Mouse (Mus musculus) layer of hippocampus, postnatal 10 days (tissue): ENCODE data around the gene Rnasel. TPM values are rescaled to one million over a fixed set of nuclear protein-coding genes. Genes with fewer than 3 reads are reported as not detected.
"Not testable (repeated sequence)": the region's sequence is repeated elsewhere in the genome, so short reads cannot be mapped to it uniquely, and the experiment has no call there.

Experiments used
- DNase-seq, 2 experiments: peaks; one replicate each; pipeline ENCODE4 v3.0.0; 2021; ENCODE audit warnings: low spot score in 2 of 2
- total RNA-seq, 2 experiments: library from RNA; stranded (reverse); gene quantifications; 2 replicates each; pipeline ENCODE4 v1.2.3; 2021

Rnasel gene
- total RNA-seq, 2 experiments from 2014 or later, result 14.7 to 16.0 TPM

DNA sequence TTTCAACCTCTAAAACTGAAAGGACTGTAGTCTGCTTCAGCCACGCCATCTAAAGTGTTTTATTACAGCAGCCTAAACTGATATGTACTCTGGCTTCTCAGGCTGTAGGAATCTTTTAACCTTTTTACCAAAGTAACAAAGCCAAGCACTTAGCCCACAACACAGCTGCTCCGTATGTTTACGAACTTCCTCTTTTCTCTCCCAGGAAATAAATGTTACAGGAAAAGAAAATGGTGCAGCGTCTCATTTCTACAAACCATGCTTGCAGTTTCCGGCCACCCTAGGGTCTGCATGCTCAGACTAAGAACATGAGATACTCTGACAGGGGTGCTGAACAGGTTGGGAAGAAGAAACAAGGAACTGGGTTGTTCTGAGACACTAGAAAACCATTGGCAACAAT is 19.2 kb downstream of the Rnasel start:
- DNase-seq, result no peak

GRCm38 (mm10) chr1:153769571-153769970 is 20.3 kb downstream of the Rnasel start:
- not testable (repeated sequence) for DNase-seq

- no peak for DNase-seq
These were observed 21.0 kb downstream of the Rnasel start for GRCm38 (mm10) chr1:153769998-153770775.

DNA sequence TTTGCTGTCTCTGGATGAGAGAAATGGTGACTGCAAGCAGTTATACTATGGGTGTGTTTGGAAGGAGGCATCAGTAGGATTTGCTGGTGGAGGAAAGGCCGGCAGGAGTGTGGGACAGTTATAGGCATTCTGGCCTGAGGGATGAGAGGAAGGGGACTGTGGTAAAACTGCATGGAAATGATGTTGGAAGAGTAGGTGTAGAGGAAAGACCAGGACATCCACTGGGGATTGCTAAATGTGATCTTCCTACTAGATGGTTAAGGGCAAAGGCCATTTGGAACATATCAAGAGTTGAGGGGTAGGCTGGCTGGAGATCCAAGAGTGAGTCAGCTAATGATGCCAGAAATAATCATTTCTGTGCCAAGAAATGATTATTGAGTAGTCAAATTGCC is 21.5 kb downstream of the Rnasel start:
- DNase-seq, result no peak

- no peak for DNase-seq
These were observed 25.9 kb downstream of the Rnasel start for GRCm38 (mm10) chr1:153775174-153775573.

GRCm38 (mm10) chr1:153776257-153776656 is 27.0 kb downstream of the Rnasel start:
- DNase-seq, result peak; percentile 16 to 29

- no peak for DNase-seq
These were observed 29.0 kb downstream of the Rnasel start for GRCm38 (mm10) chr1:153778205-153778604.

DNA sequence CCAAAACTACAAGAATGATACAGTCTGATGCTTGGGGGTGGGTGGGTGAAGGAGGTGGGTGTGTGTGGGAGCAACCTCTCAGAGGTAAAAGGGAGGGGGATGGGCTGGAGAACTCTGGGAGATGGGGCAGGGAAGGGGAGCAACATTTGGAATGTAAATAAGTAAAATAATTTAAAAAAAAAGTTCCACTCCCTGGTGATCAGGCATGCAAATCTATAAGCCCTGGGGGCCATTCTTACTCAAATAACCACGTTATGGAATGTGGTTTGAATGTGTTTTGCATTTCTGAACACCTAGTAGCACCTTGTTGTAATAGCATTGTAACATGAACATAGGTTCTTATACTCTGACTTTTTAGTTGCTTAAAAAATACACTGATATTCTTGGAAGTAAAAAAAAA is 34.1 kb downstream of the Rnasel start:
- DNase-seq, result no peak

GRCm38 (mm10) chr1:153785608-153786007 is 36.4 kb downstream of the Rnasel start:
- no peak for DNase-seq

GRCm38 (mm10) chr1:153790708-153791107 is 41.5 kb downstream of the Rnasel start:
- DNase-seq, result no peak

GRCm38 (mm10) chr1:153794241-153794640 is 45.0 kb downstream of the Rnasel start:
- DNase-seq, result no peak

- no peak for DNase-seq
These were observed 53.5 kb downstream of the Rnasel start for GRCm38 (mm10) chr1:153802691-153803090.

DNA sequence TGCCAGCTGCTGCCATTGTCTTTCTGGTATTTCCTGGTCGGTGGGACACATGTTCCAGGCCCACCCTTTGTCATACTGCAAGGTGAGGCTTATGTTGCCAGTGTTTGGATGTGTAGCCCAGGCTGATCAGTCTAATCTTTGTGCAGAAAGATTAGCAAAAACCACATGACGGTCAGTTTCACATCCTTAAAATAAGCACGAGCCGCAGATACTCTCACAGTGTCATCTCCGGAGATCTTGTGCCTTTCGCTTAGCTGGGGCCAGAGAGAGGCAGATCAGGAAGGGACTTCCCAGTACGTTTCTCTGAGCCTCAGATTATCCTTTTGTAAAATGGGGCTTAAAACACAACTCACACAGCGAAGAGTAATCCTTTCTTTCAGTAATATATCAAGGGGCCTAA is 54.3 kb downstream of the Rnasel start:
- DNase-seq, result no peak

DNA sequence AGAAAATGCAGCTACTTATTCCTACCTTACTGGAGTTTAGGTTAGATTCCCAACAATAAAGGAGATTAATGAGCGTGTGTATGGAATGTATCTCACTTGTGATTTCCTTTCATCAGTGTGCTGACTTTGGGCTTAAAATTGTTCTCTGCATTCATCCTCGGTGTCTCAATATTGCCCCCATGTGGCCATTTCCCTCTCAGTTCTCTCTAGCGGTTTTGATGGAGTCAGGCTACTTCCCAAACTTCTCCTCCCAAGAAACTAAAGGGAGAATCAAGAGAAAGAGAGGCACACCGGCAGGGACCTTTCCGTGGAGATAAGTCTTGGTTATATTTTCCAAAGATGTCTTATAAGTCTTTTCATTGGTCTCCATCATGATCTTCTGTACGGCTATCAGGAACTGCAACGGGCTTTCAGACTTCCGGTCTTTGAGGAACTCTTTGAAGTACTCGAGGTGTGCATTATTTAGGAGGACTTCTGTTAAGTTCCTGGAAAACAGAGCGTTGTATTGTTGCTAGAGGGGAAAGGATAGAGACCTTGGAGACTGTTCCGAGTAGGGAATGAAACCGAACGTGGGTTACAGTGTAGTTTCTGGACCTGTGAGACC is 58.3 kb downstream of the Rnasel start:
- DNase-seq, result peak; percentile 72 to 76

Other genes starting within 250 kb of the Rnasel start
- gene Npl, start 199.4 kb upstream of the Rnasel start, total RNA-seq, result 1 to 10 TPM; 6.6 TPM
- 10 to 100 TPM; 31.1 TPM for gene Rgs8, start 96.4 kb upstream of the Rnasel start, total RNA-seq
- gene Rgs16, start 9.1 kb upstream of the Rnasel start, total RNA-seq, result 1 to 10 TPM; 5.0 to 5.1 TPM
- under 1 TPM; 0.57 to 0.71 TPM for gene Rgsl1, start 94.7 kb downstream of the Rnasel start, total RNA-seq
- gene Teddm1b, start 124.9 kb downstream of the Rnasel start, total RNA-seq, result not detected
- not detected for gene Teddm1a, start 142.3 kb downstream of the Rnasel start, total RNA-seq
- 1,000 to 10,000 TPM; 1,051 to 1,097 TPM for gene Glul, start 150.5 kb downstream of the Rnasel start, total RNA-seq
- gene Teddm2, start 150.8 kb downstream of the Rnasel start, total RNA-seq, result 1 to 10 TPM; 1.7 to 2.7 TPM